Mouse (Mus musculus) cortical plate, adult 2 months (tissue): ENCODE measurements around the gene Pcx.

ENCODE experiments used
- CTCF ChIP-seq: fragments of 200-500 bp; IDR thresholded peaks from 2 replicates; pipeline ENCODE4 v1.5.1; 2011; ENCODE audit warnings: mild to moderate bottlenecking, control low read depth, low read length; ENCODE audit not compliant: insufficient read depth; ENCODE audit errors: extremely low read depth
- POLR2A ChIP-seq: fragments of 200-500 bp; IDR thresholded peaks from 2 replicates; pipeline ENCODE4 v1.6.1; 2011; ENCODE audit warnings: mild to moderate bottlenecking, low read length, control low read depth; ENCODE audit not compliant: insufficient read depth; ENCODE audit errors: extremely low read depth

DNA sequence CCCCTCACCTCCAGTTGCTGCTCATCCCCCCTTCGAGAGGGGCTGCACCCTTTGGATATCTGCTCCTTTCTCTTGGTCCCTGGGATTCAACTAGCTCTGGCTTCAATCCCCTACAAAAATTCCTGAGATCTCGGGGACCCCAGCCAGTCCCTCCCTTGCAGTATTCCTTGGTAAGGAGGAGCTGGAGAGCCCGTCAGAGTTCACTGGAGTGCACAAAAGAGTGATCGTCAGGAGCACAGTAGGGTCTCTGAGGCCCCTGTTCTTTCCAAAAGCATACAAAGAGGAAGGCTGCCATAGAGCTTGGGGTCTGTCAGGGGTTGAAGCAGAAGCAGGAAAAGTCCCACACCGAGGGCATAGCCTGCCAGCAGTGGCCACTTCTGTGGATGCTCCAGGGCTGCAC, 112.5 kb downstream of the Pcx start:
- no peak for TF ChIP-seq POLR2A
- TF ChIP-seq CTCF = no peak
